Mouse (Mus musculus) frontal cortex, adult 2 months (tissue): Measurements from ENCODE around the gene Msh6. TPM values are rescaled to one million over a fixed set of nuclear protein-coding genes. Genes with fewer than 3 reads are reported as not detected.
"Not testable (repeated sequence)": the region's sequence is repeated elsewhere in the genome, so short reads cannot be mapped to it uniquely, and the experiment has no call there.

Source experiments
- DNase-seq, 2 experiments: peaks; one replicate each; pipeline ENCODE4 v3.0.0; 2022; ENCODE audit warnings: low spot score in 1 of 2; ENCODE audit errors: extremely low spot score in 1 of 2
- polyA plus RNA-seq: library from polyadenylated mRNA; depleted of rRNA; stranded (reverse); fragments of >200 nt; gene quantifications from 2 replicates; pipeline ENCODE4 v1.2.3, GENCODE M21; 2012

Msh6 gene
- polyA plus RNA-seq, 1 experiment: 8.6 TPM

GRCm38 (mm10) chr17:87976927-87977326, 2.1 kb downstream of the Msh6 start:
- not testable (repeated sequence) for DNase-seq

GRCm38 (mm10) chr17:87979696-87980095, 4.8 kb downstream of the Msh6 start:
- DNase-seq: not testable (repeated sequence)

- no peak for DNase-seq
Observed at GRCm38 (mm10) chr17:87982112-87982511, 7.2 kb downstream of the Msh6 start.

GRCm38 (mm10) chr17:87983313-87983712, 8.5 kb downstream of the Msh6 start:
- no peak for DNase-seq

- DNase-seq: no peak
Observed at GRCm38 (mm10) chr17:87984440-87985214, 9.8 kb downstream of the Msh6 start.

- DNase-seq: no peak
Observed at GRCm38 (mm10) chr17:87985916-87986315, 11.1 kb downstream of the Msh6 start.

GRCm38 (mm10) chr17:87987507-87987906, 12.6 kb downstream of the Msh6 start:
- no peak for DNase-seq

- no peak for DNase-seq
Observed at GRCm38 (mm10) chr17:87992154-87992553, 17.3 kb downstream of the Msh6 start.

GRCm38 (mm10) chr17:87993338-87993737, 18.5 kb downstream of the Msh6 start:
- DNase-seq: no peak

- no peak for DNase-seq
Observed at GRCm38 (mm10) chr17:87997808-87998207, 22.9 kb downstream of the Msh6 start.

GRCm38 (mm10) chr17:88004892-88005291, 30.0 kb downstream of the Msh6 start:
- DNase-seq: no peak

- no peak for DNase-seq
Observed at GRCm38 (mm10) chr17:88006956-88007355, 32.1 kb downstream of the Msh6 start.

GRCm38 (mm10) chr17:88014456-88014855, 39.6 kb downstream of the Msh6 start:
- no peak for DNase-seq

- not testable (repeated sequence) for DNase-seq
Observed at GRCm38 (mm10) chr17:88016027-88016426, 41.2 kb downstream of the Msh6 start.

GRCm38 (mm10) chr17:88023924-88024323, 49.1 kb downstream of the Msh6 start:
- DNase-seq: no peak

- DNase-seq: peak in 1 of 2 experiments; percentile 78
Observed at GRCm38 (mm10) chr17:88025227-88025626, 50.4 kb downstream of the Msh6 start.

- DNase-seq: peak; percentile 32 to 62
Observed at GRCm38 (mm10) chr17:88029194-88029970, 54.5 kb downstream of the Msh6 start.

- DNase-seq: no peak
Observed at GRCm38 (mm10) chr17:88031755-88032154, 56.9 kb downstream of the Msh6 start.

- DNase-seq: no peak
Observed at GRCm38 (mm10) chr17:88034418-88034817, 59.6 kb downstream of the Msh6 start.
